Mouse (Mus musculus): ENCODE measurements around the gene Intu. TPM values are rescaled to one million over a fixed set of nuclear protein-coding genes. Genes with fewer than 3 reads are reported as not detected.
A peak's percentile ranks its signal among the peaks of the same experiment; 100 is the strongest.

Gene Intu
- polyA plus RNA-seq, 1 experiment from 2014 or later, result 3.5 TPM

GRCm38 (mm10) chr3:40532256-40532655 is 1.2 kb downstream of the Intu start:
- 11% methylated on average over 11 of the region's 11 CpGs for WGBS
- Histone ChIP-seq H3K27ac (ENCODE audit: low read depth) (no peak overlapping the region), H3K27me3 (replicated peaks; ENCODE audit: control insufficient read depth, insufficient read depth, low read length) (peaks cover 35% of the 10 kb centered on the region), H3K9me3 (ENCODE audit: control insufficient read depth, low read length) (no peaks in the 10 kb centered on the region), H3K4me3 (ENCODE audit: low read depth, low read length) (peak overlapping the region; percentile 51), H3K4me1 (replicated peaks; ENCODE audit: control insufficient read depth, insufficient read depth, low read length) (peaks cover 5% of the 10 kb centered on the region; the same call in 1 of the 2 replicates), H3K4me2 (ENCODE audit: low read length) (peak overlapping the region; percentile 99), H3K36me3 (ENCODE audit: control insufficient read depth, insufficient read depth, low read length) (no peaks in the 10 kb centered on the region), H3K9ac (ENCODE audit: low read length) (no peak overlapping the region)
- ATAC-seq (replicated peaks; ENCODE audit: low FRiP score, low TSS enrichment, low read depth), result no peak
- no peak for DNase-seq (ENCODE audit: low spot score)

- H3K4me2 ChIP-seq (ENCODE audit: low read length), result no peak overlapping the region
- DNase-seq (ENCODE audit: low spot score) (no peak), ATAC-seq (replicated peaks; ENCODE audit: low FRiP score, low TSS enrichment, low read depth) (no peak)
These were observed 3.1 kb downstream of the Intu start for GRCm38 (mm10) chr3:40534141-40534540.

DNA sequence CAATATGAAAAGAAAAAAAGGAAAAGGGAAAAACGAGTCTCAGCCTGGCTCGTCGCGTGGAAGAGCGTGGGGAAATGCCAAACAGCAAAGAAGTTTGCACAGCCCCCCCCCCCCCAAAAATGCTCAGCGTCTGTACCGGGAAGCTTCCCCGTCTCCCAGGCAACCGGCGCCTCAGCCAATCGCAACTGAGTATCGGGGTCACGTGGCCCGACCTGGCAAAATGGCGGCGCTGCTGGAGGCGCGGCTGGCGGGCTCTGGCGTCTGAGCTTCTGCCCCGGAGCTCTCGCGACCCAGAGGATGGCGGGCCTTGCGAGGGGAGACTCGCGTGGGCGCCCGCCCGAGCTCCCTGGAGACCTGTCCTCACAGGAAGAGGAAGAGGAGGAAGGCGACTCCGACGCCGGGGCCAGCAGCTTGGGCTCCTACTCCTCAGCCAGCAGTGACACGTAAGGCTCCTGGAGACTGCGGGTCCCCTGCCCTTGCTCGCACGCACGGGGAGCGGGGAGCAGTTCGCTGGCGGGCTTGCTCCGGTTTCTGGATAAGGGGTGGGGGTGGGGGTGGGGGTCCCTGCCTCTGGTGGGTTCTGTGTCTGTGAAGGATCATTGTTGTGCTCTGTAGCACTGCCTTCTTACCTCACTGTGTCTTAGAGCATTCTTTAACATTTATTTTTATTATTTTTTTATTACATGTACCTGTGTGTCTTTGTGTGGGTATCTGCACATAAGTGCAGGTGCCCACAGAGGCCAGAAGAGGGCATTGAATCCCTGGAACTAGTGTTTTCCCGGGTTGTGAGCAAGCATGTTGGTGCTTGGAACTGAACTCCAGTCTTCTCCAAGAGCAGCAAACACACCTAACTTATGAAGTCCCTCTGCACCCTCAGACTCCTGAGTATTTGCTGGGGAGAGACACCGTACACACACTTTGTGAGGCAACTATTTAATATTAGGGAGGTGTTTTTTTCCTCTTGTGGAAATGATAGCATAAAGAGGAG is 9.8 kb downstream of the Intu start:
- peak; percentile 94 for ATAC-seq (replicated peaks; ENCODE audit: low FRiP score, low TSS enrichment, low read depth)
- H3K36me3 ChIP-seq (ENCODE audit: control insufficient read depth, insufficient read depth, low read length), result no peaks in the 10 kb centered on the region
- H3K9me3 ChIP-seq (ENCODE audit: control insufficient read depth, low read length), result no peaks in the 10 kb centered on the region
- H3K9ac ChIP-seq (ENCODE audit: low read length), result peak overlapping the region; percentile 66
- 4% methylated on average over 45 of the region's 45 CpGs for WGBS
- peak; percentile 96 for DNase-seq (ENCODE audit: low spot score)
- no peaks in the 10 kb centered on the region for H3K27me3 ChIP-seq (replicated peaks; ENCODE audit: control insufficient read depth, insufficient read depth, low read length)
- peak overlapping the region; percentile 96 for H3K4me3 ChIP-seq (ENCODE audit: low read depth, low read length)
- peak overlapping the region; percentile 53 for H3K4me2 ChIP-seq (ENCODE audit: low read length)
- no peaks in the 10 kb centered on the region for H3K4me1 ChIP-seq (replicated peaks; ENCODE audit: control insufficient read depth, insufficient read depth, low read length)
- no peak overlapping the region for H3K27ac ChIP-seq (ENCODE audit: low read depth)

More at GRCm38 (mm10) chr3:40534141-40534540, 3.1 kb downstream of the Intu start:
- no peaks in the 10 kb centered on the region for H3K9me3 ChIP-seq (ENCODE audit: control insufficient read depth, low read length)
- peaks cover 5% of the 10 kb centered on the region; the same call in 1 of the 2 replicates for H3K4me1 ChIP-seq (replicated peaks; ENCODE audit: control insufficient read depth, insufficient read depth, low read length)
- H3K27me3 ChIP-seq (replicated peaks; ENCODE audit: control insufficient read depth, insufficient read depth, low read length), result peaks cover 31% of the 10 kb centered on the region
- no peaks in the 10 kb centered on the region for H3K36me3 ChIP-seq (ENCODE audit: control insufficient read depth, insufficient read depth, low read length)
- 77% methylated on average over 4 of the region's 4 CpGs for WGBS
- H3K4me3 ChIP-seq (ENCODE audit: low read depth, low read length), result no peak overlapping the region
- H3K9ac ChIP-seq (ENCODE audit: low read length), result no peak overlapping the region
- no peak overlapping the region for H3K27ac ChIP-seq (ENCODE audit: low read depth)

- ATAC-seq (replicated peaks; ENCODE audit: low FRiP score, low TSS enrichment, low read depth), result no peak
- Histone ChIP-seq H3K9ac (ENCODE audit: low read length) (no peak overlapping the region), H3K4me2 (ENCODE audit: low read length) (no peak overlapping the region), H3K36me3 (ENCODE audit: control insufficient read depth, insufficient read depth, low read length) (no peaks in the 10 kb centered on the region), H3K27me3 (replicated peaks; ENCODE audit: control insufficient read depth, insufficient read depth, low read length) (no peaks in the 10 kb centered on the region), H3K4me3 (ENCODE audit: low read depth, low read length) (no peak overlapping the region), H3K27ac (ENCODE audit: low read depth) (no peak overlapping the region), H3K9me3 (ENCODE audit: control insufficient read depth, low read length) (no peaks in the 10 kb centered on the region), H3K4me1 (replicated peaks; ENCODE audit: control insufficient read depth, insufficient read depth, low read length) (no peaks in the 10 kb centered on the region)
- 78% methylated on average over 4 of the region's 4 CpGs for WGBS
- no peak for DNase-seq (ENCODE audit: low spot score)
These were observed 15.5 kb downstream of the Intu start for GRCm38 (mm10) chr3:40546621-40547020.

DNA sequence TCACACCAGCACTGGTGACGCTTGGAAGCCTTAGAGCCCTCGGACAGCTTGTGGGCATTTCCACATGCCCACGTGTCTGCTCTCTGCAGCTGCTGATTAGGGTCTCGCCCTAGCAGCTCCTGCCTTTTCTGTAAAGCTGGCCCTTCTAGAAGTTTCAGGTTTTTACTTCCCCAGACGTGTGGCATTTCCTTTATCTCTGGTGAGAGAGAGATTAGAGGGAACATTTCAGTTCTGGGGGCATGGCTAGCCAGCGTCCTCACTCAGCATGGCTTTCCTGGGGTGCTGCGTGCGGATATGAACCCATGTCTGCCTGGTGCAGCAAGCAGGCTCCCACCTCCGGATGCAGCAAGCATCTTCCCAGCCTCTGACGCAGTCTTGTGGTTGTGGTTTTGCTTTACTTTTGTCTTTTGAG is 121.9 kb downstream of the Intu start:
- 70% methylated on average over 10 of the region's 10 CpGs for WGBS
- Histone ChIP-seq H3K4me1 (replicated peaks; ENCODE audit: control insufficient read depth, insufficient read depth, low read length) (no peaks in the 10 kb centered on the region), H3K9ac (ENCODE audit: low read length) (no peak overlapping the region), H3K9me3 (ENCODE audit: control insufficient read depth, low read length) (no peaks in the 10 kb centered on the region), H3K4me3 (ENCODE audit: low read depth, low read length) (no peak overlapping the region), H3K36me3 (ENCODE audit: control insufficient read depth, insufficient read depth, low read length) (no peaks in the 10 kb centered on the region), H3K4me2 (ENCODE audit: low read length) (no peak overlapping the region), H3K27me3 (replicated peaks; ENCODE audit: control insufficient read depth, insufficient read depth, low read length) (no peaks in the 10 kb centered on the region), H3K27ac (ENCODE audit: low read depth) (no peak overlapping the region)
- no peak for ATAC-seq (replicated peaks; ENCODE audit: low FRiP score, low TSS enrichment, low read depth)
- DNase-seq (ENCODE audit: low spot score), result no peak

DNA sequence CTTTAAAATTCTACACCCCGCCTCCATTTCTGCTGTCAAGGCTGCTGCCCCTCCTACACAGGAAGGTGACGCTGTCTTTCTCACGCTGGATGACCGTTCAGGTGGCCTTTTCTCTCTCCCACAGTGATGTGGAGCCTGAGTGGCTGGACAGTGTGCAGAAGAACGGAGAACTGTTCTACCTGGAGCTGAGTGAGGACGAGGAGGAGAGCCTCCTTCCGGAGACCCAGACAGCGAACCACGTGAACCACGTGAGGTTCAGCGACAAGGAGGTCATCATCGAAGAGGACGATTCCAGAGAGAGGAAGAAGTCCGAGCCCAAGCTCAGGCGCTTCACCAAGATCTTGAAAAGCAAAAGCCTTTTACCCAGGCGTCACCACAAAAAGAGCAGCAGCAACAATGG is 122.5 kb downstream of the Intu start:
- DNase-seq (ENCODE audit: low spot score), result no peak
- H3K9me3 ChIP-seq (ENCODE audit: control insufficient read depth, low read length), result no peaks in the 10 kb centered on the region
- 92% methylated on average over 16 of the region's 16 CpGs for WGBS
- H3K27me3 ChIP-seq (replicated peaks; ENCODE audit: control insufficient read depth, insufficient read depth, low read length), result no peaks in the 10 kb centered on the region
- ATAC-seq (replicated peaks; ENCODE audit: low FRiP score, low TSS enrichment, low read depth), result no peak
- H3K4me3 ChIP-seq (ENCODE audit: low read depth, low read length), result no peak overlapping the region
- no peak overlapping the region for H3K27ac ChIP-seq (ENCODE audit: low read depth)
- no peaks in the 10 kb centered on the region for H3K4me1 ChIP-seq (replicated peaks; ENCODE audit: control insufficient read depth, insufficient read depth, low read length)
- no peaks in the 10 kb centered on the region for H3K36me3 ChIP-seq (ENCODE audit: control insufficient read depth, insufficient read depth, low read length)
- H3K4me2 ChIP-seq (ENCODE audit: low read length), result no peak overlapping the region
- no peak overlapping the region for H3K9ac ChIP-seq (ENCODE audit: low read length)

- no peaks in the 10 kb centered on the region for H3K27me3 ChIP-seq (replicated peaks; ENCODE audit: control insufficient read depth, insufficient read depth, low read length)
- no peaks in the 10 kb centered on the region for H3K9me3 ChIP-seq (ENCODE audit: control insufficient read depth, low read length)
- H3K4me1 ChIP-seq (replicated peaks; ENCODE audit: control insufficient read depth, insufficient read depth, low read length), result no peaks in the 10 kb centered on the region
- H3K27ac ChIP-seq (ENCODE audit: low read depth), result no peak overlapping the region
- no peak for ATAC-seq (replicated peaks; ENCODE audit: low FRiP score, low TSS enrichment, low read depth)
- no peaks in the 10 kb centered on the region for H3K36me3 ChIP-seq (ENCODE audit: control insufficient read depth, insufficient read depth, low read length)
- no peak overlapping the region for H3K4me3 ChIP-seq (ENCODE audit: low read depth, low read length)
- H3K4me2 ChIP-seq (ENCODE audit: low read length), result no peak overlapping the region
- DNase-seq (ENCODE audit: low spot score), result no peak
- 84% methylated on average over 11 of the region's 11 CpGs for WGBS
- no peak overlapping the region for H3K9ac ChIP-seq (ENCODE audit: low read length)
These were observed 122.9 kb downstream of the Intu start for GRCm38 (mm10) chr3:40654028-40654427.

- Histone ChIP-seq H3K9ac (ENCODE audit: low read length) (no peak overlapping the region), H3K27ac (ENCODE audit: low read depth) (no peak overlapping the region), H3K9me3 (ENCODE audit: control insufficient read depth, low read length) (no peaks in the 10 kb centered on the region), H3K4me1 (replicated peaks; ENCODE audit: control insufficient read depth, insufficient read depth, low read length) (no peaks in the 10 kb centered on the region), H3K4me2 (ENCODE audit: low read length) (no peak overlapping the region), H3K36me3 (ENCODE audit: control insufficient read depth, insufficient read depth, low read length) (no peaks in the 10 kb centered on the region), H3K4me3 (ENCODE audit: low read depth, low read length) (no peak overlapping the region), H3K27me3 (replicated peaks; ENCODE audit: control insufficient read depth, insufficient read depth, low read length) (no peaks in the 10 kb centered on the region)
- 92% methylated on average over 11 of the region's 11 CpGs for WGBS
- DNase-seq (ENCODE audit: low spot score), result no peak
- no peak for ATAC-seq (replicated peaks; ENCODE audit: low FRiP score, low TSS enrichment, low read depth)
These were observed 124.5 kb downstream of the Intu start for GRCm38 (mm10) chr3:40655571-40655970.

GRCm38 (mm10) chr3:40656339-40656738 is 125.3 kb downstream of the Intu start:
- H3K4me3 ChIP-seq (ENCODE audit: low read depth, low read length), result no peak overlapping the region
- no peak overlapping the region for H3K9ac ChIP-seq (ENCODE audit: low read length)
- no peaks in the 10 kb centered on the region for H3K27me3 ChIP-seq (replicated peaks; ENCODE audit: control insufficient read depth, insufficient read depth, low read length)
- no peaks in the 10 kb centered on the region for H3K4me1 ChIP-seq (replicated peaks; ENCODE audit: control insufficient read depth, insufficient read depth, low read length)
- ATAC-seq (replicated peaks; ENCODE audit: low FRiP score, low TSS enrichment, low read depth) (no peak), DNase-seq (ENCODE audit: low spot score) (no peak)
- no peak overlapping the region for H3K4me2 ChIP-seq (ENCODE audit: low read length)
- WGBS, result 90% methylated on average over 5 of the region's 5 CpGs
- no peak overlapping the region for H3K27ac ChIP-seq (ENCODE audit: low read depth)
- H3K36me3 ChIP-seq (ENCODE audit: control insufficient read depth, insufficient read depth, low read length), result no peaks in the 10 kb centered on the region
- H3K9me3 ChIP-seq (ENCODE audit: control insufficient read depth, low read length), result no peaks in the 10 kb centered on the region

Measured in intestine, embryonic 14.5 days (tissue).